Mouse (Mus musculus) right cerebral cortex, adult 2 months (tissue): ENCODE data around the gene Zfp882.
"Not testable (repeated sequence)": the region's sequence is repeated elsewhere in the genome, so short reads cannot be mapped to it uniquely, and the experiment has no call there.

Source experiments
- DNase-seq, 2 experiments: peaks; one replicate each; pipeline ENCODE4 v3.0.0; 2021 to 2022; ENCODE audit warnings: low spot score in 2 of 2

Gene Zfp882

GRCm38 (mm10) chr8:71952489-71952888 is 44.1 kb downstream of the Zfp882 start:
- no peak for DNase-seq

GRCm38 (mm10) chr8:71952961-71953700 is 44.7 kb downstream of the Zfp882 start:
- not testable (repeated sequence) for DNase-seq

- DNase-seq: no peak
Observed at GRCm38 (mm10) chr8:71954666-71955065, 46.3 kb downstream of the Zfp882 start.

- DNase-seq: no peak
Observed at GRCm38 (mm10) chr8:71960483-71960882, 52.1 kb downstream of the Zfp882 start.

- no peak for DNase-seq
Observed at GRCm38 (mm10) chr8:71961796-71962195, 53.4 kb downstream of the Zfp882 start.

- DNase-seq: no peak
Observed at GRCm38 (mm10) chr8:71964051-71964450, 55.6 kb downstream of the Zfp882 start.

GRCm38 (mm10) chr8:71965166-71965565 is 56.8 kb downstream of the Zfp882 start:
- DNase-seq: no peak
